Mouse (Mus musculus) liver, embryonic 11.5 days (tissue): ENCODE data around the gene Kctd8. TPM values are rescaled to one million over a fixed set of nuclear protein-coding genes. Genes with fewer than 3 reads are reported as not detected.
"Not testable (repeated sequence)": the region's sequence is repeated elsewhere in the genome, so short reads cannot be mapped to it uniquely, and the experiment has no call there.

ENCODE experiments used
- ATAC-seq: fragments of 200-750 bp; cut with Nextera tagmentation; replicated peaks from 2 replicates; pipeline ENCODE4 v1.8.0; 2017; ENCODE audit warnings: moderate number of reproducible peaks, mild to moderate bottlenecking, moderate TSS enrichment, moderate library complexity; ENCODE audit not compliant: low FRiP score
- DNase-seq: peaks from one replicate; pipeline ENCODE4 v3.0.0-alpha.2; 2017; ENCODE audit warnings: low spot score
- H3K27ac ChIP-seq: fragments of 300-500 bp; sonication (generic); 2 replicates; pipeline ENCODE4 v1.5.1; 2014; ENCODE audit warnings: mild to moderate bottlenecking, low read depth, low read length, control low read depth
- H3K27me3 ChIP-seq: fragments of 300-500 bp; sonication (generic); replicated peaks from 2 replicates; pipeline ENCODE4 v1.6.1; 2014; ENCODE audit warnings: low read length, mixed read lengths; ENCODE audit not compliant: control insufficient read depth, insufficient read depth
- H3K36me3 ChIP-seq: fragments of 300-500 bp; sonication (generic); 2 replicates; pipeline ENCODE4 v1.6.1; 2014; ENCODE audit warnings: mild to moderate bottlenecking, low read length, moderate library complexity, mixed read lengths; ENCODE audit not compliant: control insufficient read depth, insufficient read depth
- H3K4me1 ChIP-seq: fragments of 300-500 bp; sonication (generic); replicated peaks from 2 replicates; pipeline ENCODE4 v1.6.1; 2014; ENCODE audit warnings: low read length, mixed read lengths; ENCODE audit not compliant: control insufficient read depth, insufficient read depth
- H3K4me2 ChIP-seq: fragments of 300-500 bp; sonication (generic); 2 replicates; pipeline ENCODE4 v1.6.1; 2014; ENCODE audit warnings: mild to moderate bottlenecking, control low read depth, moderate library complexity
- H3K4me3 ChIP-seq: fragments of 300-500 bp; sonication (generic); 2 replicates; pipeline ENCODE4 v1.5.1; 2014; ENCODE audit warnings: low read depth, low read length, control low read depth
- H3K9ac ChIP-seq: fragments of 300-500 bp; sonication (generic); 2 replicates; pipeline ENCODE4 v1.6.1; 2014; ENCODE audit warnings: low read depth, low read length, control low read depth
- H3K9me3 ChIP-seq: fragments of 300-500 bp; sonication (generic); 2 replicates; pipeline ENCODE4 v1.6.1; 2016; ENCODE audit warnings: low read length, inconsistent platforms, mixed read lengths; ENCODE audit not compliant: control insufficient read depth
- WGBS: fragments of 180-500 bp; shearing (Covaris S2); extraction: QIAGEN DNeasy Blood & Tissue Kit; methylation state at CpG from one replicate; pipeline ENCODE4 v1.1.7; 2014; 5-methylcytosine and 5-hydroxymethylcytosine counted together
- polyA plus RNA-seq: library from polyadenylated mRNA; unstranded; fragments of >200 nt; fragmentation: Nextera tagmentation; extraction: Ambion mirVana; gene quantifications from 2 replicates; pipeline ENCODE4 v1.2.1, GENCODE M21; 2014

Kctd8 gene
- polyA plus RNA-seq, 1 experiment from 2014 or later, result 0.51 TPM

DNA sequence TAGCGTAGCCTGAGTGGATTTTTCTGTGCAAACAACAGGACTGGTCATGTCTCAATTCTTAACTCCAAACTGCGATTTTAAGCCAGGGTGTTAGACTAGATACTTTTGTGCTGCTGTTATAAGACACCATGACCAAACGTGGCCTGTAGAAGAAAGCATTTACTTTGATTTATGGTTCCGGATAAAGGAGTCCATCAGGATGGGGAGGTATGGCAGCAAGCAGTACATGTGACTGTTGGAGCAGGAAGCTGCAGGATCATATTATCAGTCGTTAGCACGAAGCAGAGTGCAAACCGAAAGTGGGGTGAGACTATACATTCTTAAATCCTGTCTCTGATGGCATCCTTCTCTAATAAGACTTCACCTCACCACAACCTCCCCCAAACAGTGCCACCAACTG lies 28.9 kb downstream of the Kctd8 start:
- H3K4me2 ChIP-seq, result no peak overlapping the region
- ATAC-seq (no peak), DNase-seq (no peak)
- no peaks in the 10 kb centered on the region for H3K4me1 ChIP-seq
- H3K27me3 ChIP-seq, result no peaks in the 10 kb centered on the region
- H3K27ac ChIP-seq, result no peak overlapping the region
- H3K4me3 ChIP-seq, result no peak overlapping the region
- no peaks in the 10 kb centered on the region for H3K9me3 ChIP-seq
- 71% methylated on average over 7 of the region's 7 CpGs for WGBS
- H3K9ac ChIP-seq, result no peak overlapping the region
- H3K36me3 ChIP-seq, result no peaks in the 10 kb centered on the region

DNA sequence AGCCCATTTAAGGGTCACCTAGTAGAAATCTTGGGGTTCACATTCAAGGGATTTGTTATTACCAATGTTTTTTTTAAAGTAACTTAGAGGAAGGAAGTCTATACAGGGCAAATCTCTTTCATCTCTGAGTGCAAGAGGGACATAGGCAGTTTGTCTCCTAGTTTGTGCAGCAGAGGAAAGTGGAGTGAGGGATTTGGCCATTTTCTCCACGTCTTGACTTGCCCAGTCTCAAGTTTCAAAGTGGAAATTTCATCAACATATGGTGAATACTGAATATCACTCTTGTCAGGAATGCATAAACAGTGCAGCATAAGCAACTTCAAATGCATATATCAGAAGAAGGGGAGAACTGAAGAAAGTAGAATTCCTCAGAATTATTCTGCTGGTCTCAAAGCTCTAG lies 39.8 kb downstream of the Kctd8 start:
- no peaks in the 10 kb centered on the region for H3K36me3 ChIP-seq
- 28% methylated on average over 1 of the region's 1 CpGs for WGBS
- no peak overlapping the region for H3K9ac ChIP-seq
- H3K27me3 ChIP-seq, result no peaks in the 10 kb centered on the region
- H3K4me1 ChIP-seq, result no peaks in the 10 kb centered on the region
- H3K4me3 ChIP-seq, result no peak overlapping the region
- no peak overlapping the region for H3K4me2 ChIP-seq
- no peaks in the 10 kb centered on the region for H3K9me3 ChIP-seq
- no peak overlapping the region for H3K27ac ChIP-seq
- DNase-seq (no peak), ATAC-seq (no peak)

DNA sequence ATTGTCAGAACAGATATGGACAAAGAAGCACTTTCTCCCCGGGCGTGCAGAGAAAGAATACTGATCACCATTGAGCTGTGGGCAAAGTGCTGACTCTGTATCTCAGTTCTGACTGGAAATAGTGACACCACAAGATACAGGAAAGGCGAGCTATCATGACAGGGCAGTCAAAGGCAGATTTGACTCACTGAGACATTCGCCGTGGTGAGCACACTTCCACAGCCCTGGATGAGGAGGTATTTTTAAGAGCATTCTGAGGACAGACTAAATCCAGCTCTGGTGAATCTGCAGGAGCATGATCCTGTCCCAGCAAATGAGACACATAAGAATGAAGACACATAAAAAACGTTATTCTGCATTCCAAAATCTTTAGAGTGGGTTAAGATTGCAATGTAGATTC lies 49.1 kb downstream of the Kctd8 start:
- no peak for DNase-seq

DNA sequence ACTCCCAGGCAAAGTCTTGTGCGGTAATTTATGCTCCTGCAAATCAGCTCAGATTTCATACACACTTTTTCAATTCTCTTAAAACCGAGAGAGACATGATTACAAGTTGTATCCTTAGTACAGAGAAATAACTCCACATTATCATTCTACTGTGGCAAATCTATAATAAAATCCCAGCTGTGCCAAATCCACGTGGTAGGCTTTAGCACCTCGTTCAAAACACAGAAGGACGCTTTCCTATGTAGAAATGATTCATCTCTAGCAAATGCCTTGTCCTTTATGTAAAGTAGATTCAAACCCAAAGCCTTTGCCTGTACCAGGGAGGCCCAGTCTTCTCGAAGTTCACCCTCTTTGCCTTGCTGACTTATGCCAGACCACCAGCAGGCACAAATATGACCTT lies 57.1 kb downstream of the Kctd8 start:
- Histone ChIP-seq H3K4me3 (no peak overlapping the region), H3K4me2 (no peak overlapping the region), H3K9me3 (no peaks in the 10 kb centered on the region), H3K4me1 (no peaks in the 10 kb centered on the region), H3K27ac (no peak overlapping the region), H3K9ac (no peak overlapping the region), H3K36me3 (no peaks in the 10 kb centered on the region), H3K27me3 (no peaks in the 10 kb centered on the region)
- WGBS, result 70% methylated on average over 6 of the region's 6 CpGs
- DNase-seq, result no peak
- no peak for ATAC-seq

More for the DNA sequence above, 49.1 kb downstream of the Kctd8 start:
- no peak for ATAC-seq
- Histone ChIP-seq H3K4me2 (no peak overlapping the region), H3K36me3 (no peaks in the 10 kb centered on the region), H3K4me3 (no peak overlapping the region), H3K9me3 (no peaks in the 10 kb centered on the region), H3K9ac (no peak overlapping the region), H3K4me1 (no peaks in the 10 kb centered on the region), H3K27me3 (no peaks in the 10 kb centered on the region), H3K27ac (no peak overlapping the region)
- 68% methylated on average over 6 of the region's 6 CpGs for WGBS

DNA sequence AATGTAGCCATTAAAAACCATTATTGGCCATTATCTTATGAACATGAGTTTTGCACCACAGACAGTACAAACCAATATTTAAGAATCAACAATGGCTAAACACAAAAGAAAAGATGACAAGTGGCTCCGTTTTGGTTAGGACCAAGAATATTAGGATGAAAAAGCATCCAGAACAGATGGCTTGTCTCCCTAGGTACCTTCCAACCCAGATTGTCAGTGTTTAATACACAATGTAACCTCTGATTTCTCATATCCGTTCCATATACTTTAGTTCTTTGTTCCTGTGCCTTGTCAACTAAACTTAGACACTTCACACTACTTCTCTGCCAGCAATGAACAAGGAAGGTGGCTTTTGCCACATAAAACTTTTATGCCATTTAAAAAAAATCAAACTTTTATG lies 89.1 kb downstream of the Kctd8 start:
- Histone ChIP-seq H3K36me3 (no peaks in the 10 kb centered on the region), H3K27me3 (no peaks in the 10 kb centered on the region), H3K4me1 (no peaks in the 10 kb centered on the region), H3K4me2 (no peak overlapping the region), H3K9ac (no peak overlapping the region), H3K9me3 (no peaks in the 10 kb centered on the region), H3K4me3 (no peak overlapping the region), H3K27ac (no peak overlapping the region)
- ATAC-seq (no peak), DNase-seq (no peak)
- WGBS, result 70% methylated on average over 2 of the region's 2 CpGs

DNA sequence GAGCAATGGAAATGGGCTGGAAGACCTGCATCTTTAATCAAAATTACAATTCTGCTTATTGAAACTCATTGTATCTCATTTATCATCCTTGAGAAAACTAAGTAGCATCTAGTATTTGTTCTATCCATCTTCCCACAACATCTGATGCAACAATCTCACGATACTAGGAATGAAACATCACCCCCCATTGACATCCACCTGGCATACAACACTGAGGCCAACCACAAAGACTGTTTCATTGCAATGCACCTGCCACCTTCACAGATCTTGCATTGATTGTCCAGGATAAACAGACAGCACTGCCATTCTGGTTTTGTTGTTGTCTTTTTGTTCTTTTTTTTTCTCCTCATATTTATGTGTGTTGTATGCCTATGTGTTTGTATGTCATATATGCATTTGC lies 99.5 kb downstream of the Kctd8 start:
- Histone ChIP-seq H3K27me3 (no peaks in the 10 kb centered on the region), H3K9me3 (no peaks in the 10 kb centered on the region)
- 51% methylated on average over 1 of the region's 1 CpGs for WGBS

DNA sequence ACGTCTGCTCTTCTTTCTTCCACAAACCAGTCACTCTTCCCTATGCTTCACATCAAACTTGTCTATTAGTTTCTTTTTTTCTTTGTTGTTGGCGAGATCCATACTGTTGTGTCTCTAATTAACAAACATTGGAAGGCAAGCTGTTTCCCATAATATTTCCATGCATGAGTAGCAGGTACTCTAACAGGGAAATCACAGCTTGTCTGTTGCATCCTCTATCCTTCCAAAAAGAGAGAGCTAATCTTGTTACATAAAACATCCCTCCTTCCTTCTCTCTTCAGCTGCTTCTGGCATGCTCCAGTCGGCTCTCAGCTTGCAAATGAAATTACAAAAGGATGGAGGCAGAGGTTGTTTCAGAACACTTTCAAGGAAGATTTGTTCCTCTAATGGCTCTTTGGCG lies 107.9 kb downstream of the Kctd8 start:
- WGBS, result 68% methylated on average over 4 of the region's 4 CpGs
- H3K9ac ChIP-seq, result no peak overlapping the region

More for the DNA sequence above, 99.5 kb downstream of the Kctd8 start:
- no peaks in the 10 kb centered on the region for H3K36me3 ChIP-seq
- DNase-seq (no peak), ATAC-seq (no peak)
- no peak overlapping the region for H3K9ac ChIP-seq
- H3K4me1 ChIP-seq, result no peaks in the 10 kb centered on the region
- no peak overlapping the region for H3K27ac ChIP-seq
- H3K4me2 ChIP-seq, result no peak overlapping the region
- H3K4me3 ChIP-seq, result no peak overlapping the region

DNA sequence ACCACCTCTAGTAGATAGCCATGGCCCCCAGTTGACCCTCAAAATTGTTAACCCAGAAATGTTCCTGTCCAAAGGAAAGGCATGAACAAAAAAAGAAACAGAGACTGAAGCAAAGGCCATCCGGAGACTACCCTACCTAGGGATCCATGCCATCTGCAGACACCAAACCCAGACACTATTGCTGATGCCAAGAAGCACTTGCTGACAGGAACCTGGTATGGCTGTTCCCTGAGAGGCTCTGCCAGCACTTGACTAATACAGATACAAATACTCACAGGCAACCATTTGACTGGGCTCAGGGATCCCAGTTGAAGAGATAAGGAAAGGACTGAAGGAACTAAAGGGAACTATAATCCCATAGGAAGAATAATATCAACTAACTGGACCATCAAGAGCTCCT lies 109.8 kb downstream of the Kctd8 start:
- not testable (repeated sequence) for H3K4me3 ChIP-seq, DNase-seq, H3K27me3 ChIP-seq, ATAC-seq, H3K27ac ChIP-seq, H3K36me3 ChIP-seq, H3K9me3 ChIP-seq, H3K9ac ChIP-seq, H3K4me1 ChIP-seq, H3K4me2 ChIP-seq
- 74% methylated on average over 1 of the region's 1 CpGs for WGBS

More for the DNA sequence above, 107.9 kb downstream of the Kctd8 start:
- H3K27me3 ChIP-seq, result no peaks in the 10 kb centered on the region
- no peaks in the 10 kb centered on the region for H3K9me3 ChIP-seq
- ATAC-seq (no peak), DNase-seq (no peak)
- H3K4me3 ChIP-seq, result no peak overlapping the region
- H3K4me1 ChIP-seq, result no peaks in the 10 kb centered on the region
- H3K36me3 ChIP-seq, result no peaks in the 10 kb centered on the region
- H3K27ac ChIP-seq, result no peak overlapping the region
- H3K4me2 ChIP-seq, result no peak overlapping the region

DNA sequence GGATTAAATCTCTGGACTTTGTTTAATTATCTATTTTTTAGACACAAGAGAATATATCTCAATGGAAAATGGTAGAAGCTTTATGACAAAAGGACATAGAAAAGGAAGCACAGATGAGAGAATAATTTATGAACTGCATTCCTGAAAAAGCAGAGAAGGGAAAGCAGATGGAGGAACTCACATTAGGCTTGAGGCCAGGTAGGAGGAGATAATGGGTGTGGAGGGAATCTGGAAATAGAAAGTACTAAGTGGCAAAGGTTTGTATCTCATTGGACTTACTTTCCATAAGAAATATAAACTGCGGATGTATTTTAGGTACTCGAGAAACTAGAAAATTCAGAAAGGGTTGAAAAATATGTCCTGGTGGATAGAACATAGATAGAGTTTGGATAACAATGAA lies 114.3 kb downstream of the Kctd8 start:
- Histone ChIP-seq H3K4me2 (no peak overlapping the region), H3K4me3 (no peak overlapping the region), H3K27ac (no peak overlapping the region), H3K4me1 (no peaks in the 10 kb centered on the region), H3K9me3 (no peaks in the 10 kb centered on the region), H3K27me3 (no peaks in the 10 kb centered on the region), H3K36me3 (no peaks in the 10 kb centered on the region), H3K9ac (no peak overlapping the region)
- no peak for ATAC-seq
- 88% methylated on average over 2 of the region's 2 CpGs for WGBS
- DNase-seq, result no peak
